Mouse (Mus musculus) v-Abl transformed pro-B cells (cell line): ENCODE data around the gene Dchs2.

Source experiments
- in situ Hi-C, 2 experiments: fragments of 400-800 bp; cut with MboI; formaldehyde crosslinking; loops; one replicate each; pipeline ENCODE4 v1.15.1; 2025; ENCODE audit not compliant: unreplicated experiment in 2 of 2

The Dchs2 gene

GRCm38 (mm10) chr3:83235061-83235460 lies 107.3 kb downstream of the Dchs2 start:
- in situ Hi-C loops = no loop called here

DNA sequence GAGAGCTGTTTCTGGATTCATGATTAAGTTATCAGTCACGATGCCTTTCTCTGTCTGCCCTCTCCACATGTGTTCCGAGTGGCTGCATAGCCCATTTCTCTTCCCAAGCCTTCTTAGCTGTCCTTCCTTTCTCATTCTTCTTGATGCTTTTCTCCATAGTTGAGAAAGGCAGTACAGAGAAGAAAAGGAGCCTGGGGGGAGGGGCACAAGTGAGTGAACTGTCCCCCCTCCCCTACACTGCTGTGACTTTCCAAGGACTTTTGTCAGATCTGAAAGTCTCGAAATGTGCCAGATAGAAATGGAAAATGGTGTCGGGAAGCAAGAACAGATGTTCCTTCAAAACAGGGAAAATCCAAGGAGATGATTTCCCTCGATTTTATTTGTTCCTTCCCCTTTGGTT lies 118.8 kb downstream of the Dchs2 start:
- in situ Hi-C loops = no loop called here

GRCm38 (mm10) chr3:83250001-83250545 lies 122.3 kb downstream of the Dchs2 start:
- in situ Hi-C loops = loop anchor here (25.0 kb wide), 3 partner anchors 513 to 1313 kb away; partner anchors contain the start of genes Ctso (in 1 of the 2) and Map9 (in 1 of the 2)

DNA sequence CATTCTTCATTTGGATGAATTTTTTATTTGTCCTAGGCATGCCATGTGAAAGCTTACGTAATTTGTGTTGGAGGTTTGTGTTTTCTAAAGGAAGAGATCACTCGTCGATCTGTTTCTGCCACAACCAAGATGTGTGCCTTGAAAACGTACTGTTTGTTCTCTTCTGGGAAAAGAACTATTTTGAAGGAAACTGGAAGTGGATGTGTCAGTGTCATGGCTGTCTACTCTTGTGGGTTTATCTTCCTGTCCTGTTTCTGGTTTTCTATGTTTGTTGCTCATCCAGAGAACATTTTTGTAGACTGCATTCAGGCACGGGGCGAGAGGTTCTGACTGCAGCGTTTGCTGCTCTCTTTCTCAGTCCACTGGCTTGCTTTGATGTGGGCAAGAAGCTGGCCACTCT lies 124.2 kb downstream of the Dchs2 start:
- in situ Hi-C loops = loop anchor here (25.0 kb wide), 3 partner anchors 515 to 1315 kb away; partner anchors contain the start of genes Ctso (in 1 of the 2) and Map9 (in 1 of the 2)

- in situ Hi-C loops = loop anchor here (25.0 kb wide), 3 partner anchors 522 to 1322 kb away; partner anchors contain the start of genes Ctso (in 1 of the 2) and Map9 (in 1 of the 2)
Observed at GRCm38 (mm10) chr3:83259421-83259820, 131.7 kb downstream of the Dchs2 start.

DNA sequence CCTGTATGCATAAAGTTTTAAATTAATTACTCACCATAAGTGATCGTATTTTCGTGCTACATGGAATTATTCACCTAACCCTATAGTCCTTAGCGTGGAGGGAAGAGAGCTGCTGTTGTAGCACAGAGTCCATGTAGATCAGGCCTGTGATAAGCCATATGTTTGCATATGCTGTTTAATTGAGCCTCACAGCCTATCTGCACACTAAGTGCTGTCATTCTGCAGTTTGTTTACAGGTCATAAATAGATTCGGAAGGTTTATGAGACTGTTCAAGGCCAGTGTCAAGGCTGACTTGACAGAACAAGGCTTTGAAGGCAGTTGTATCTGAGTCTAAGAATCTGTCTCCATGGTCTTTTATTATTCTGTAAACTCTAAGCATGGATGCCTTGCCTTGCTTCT lies 138.3 kb downstream of the Dchs2 start:
- in situ Hi-C loops = loop anchor here (10.0 to 25.0 kb wide), 4 partner anchors 51 to 1329 kb away; partner anchors contain the start of genes Ctso (in 1 of the 2) and Map9 (in 1 of the 2)

GRCm38 (mm10) chr3:83270228-83270627 lies 142.5 kb downstream of the Dchs2 start:
- in situ Hi-C loops = loop anchor here (5.0 to 25.0 kb wide), 5 partner anchors 158 to 1333 kb away; partner anchors contain the start of genes Ctso (in 1 of the 2) and Map9 (in 1 of the 2)

DNA sequence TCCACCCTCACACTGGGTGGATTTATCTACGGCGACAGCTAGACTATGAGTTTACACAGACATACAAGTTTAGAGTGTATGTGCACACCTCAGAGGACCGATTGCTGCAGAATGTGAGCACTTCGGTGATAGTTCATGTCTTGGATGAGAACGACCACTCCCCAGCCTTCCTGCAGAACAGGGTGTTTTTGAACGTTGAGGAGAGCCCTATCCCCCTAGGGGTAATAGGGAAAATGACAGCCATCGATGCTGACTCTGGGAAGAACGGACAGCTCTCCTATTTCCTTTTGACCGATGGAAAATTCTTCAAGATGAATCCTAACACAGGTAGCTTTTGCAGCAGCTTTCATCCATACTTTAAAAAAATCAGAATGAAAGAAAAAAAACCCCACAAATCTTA lies 143.2 kb downstream of the Dchs2 start:
- in situ Hi-C loops = loop anchor here (5.0 to 25.0 kb wide), 5 partner anchors 159 to 1334 kb away; partner anchors contain the start of genes Ctso (in 1 of the 2) and Map9 (in 1 of the 2)

DNA sequence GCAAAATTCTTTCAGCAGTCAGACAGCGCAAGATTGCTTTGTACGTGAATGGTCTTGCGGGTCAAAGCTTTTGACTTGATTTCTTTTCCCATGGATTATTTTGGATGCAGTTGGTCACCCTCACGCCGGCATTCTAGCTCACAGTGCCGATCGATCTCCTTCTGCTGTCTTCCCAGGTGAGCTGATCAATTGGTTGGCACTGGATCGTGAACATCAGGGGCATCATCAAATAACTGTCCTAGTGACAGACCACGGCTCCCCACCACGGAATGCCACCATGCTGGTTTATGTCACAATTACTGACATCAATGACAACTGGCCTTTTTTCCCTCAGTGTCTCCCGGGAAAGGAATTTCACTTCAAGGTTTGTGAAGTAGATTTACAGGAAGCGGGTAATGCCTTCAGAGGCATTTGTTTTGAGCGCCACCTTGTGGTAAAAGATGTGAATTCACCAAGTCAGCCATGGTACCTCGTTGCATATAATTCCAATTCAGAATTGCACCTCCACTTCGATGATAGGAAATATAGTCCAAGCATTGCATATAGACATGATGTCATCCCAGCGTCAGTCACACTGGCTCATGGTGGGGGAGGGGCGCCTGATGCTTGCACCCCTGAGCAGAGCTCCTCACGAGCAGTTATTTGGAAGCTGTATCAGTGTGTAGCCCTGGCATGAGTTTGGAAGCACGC lies 146.0 kb downstream of the Dchs2 start:
- in situ Hi-C loops = loop anchor here (5.0 to 25.0 kb wide), 5 partner anchors 161 to 1336 kb away; partner anchors contain the start of genes Ctso (in 1 of the 2) and Map9 (in 1 of the 2)

DNA sequence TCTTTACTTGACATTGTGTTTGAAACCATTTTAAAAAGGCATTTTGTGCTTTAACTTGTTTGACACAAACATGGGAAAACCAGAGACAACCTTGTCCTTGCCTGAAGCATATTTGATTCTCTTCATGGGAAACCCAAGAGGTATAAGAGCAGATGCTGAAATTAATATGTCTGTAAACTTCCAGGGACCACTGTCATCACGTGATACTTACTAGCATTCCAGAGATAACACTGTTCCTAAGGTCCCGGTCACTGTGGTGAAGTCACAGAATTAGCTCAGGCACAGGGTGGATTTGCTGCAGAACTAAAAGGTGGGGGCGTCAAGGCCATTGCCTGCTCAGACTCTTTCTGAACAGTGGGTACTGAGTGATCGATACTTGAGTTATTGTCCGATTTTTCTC lies 148.0 kb downstream of the Dchs2 start:
- in situ Hi-C loops = loop anchor here in 1 of 2 experiments (5.0 to 25.0 kb wide), 3 partner anchors 168 to 1262 kb away; no protein-coding TSS in a partner anchor

DNA sequence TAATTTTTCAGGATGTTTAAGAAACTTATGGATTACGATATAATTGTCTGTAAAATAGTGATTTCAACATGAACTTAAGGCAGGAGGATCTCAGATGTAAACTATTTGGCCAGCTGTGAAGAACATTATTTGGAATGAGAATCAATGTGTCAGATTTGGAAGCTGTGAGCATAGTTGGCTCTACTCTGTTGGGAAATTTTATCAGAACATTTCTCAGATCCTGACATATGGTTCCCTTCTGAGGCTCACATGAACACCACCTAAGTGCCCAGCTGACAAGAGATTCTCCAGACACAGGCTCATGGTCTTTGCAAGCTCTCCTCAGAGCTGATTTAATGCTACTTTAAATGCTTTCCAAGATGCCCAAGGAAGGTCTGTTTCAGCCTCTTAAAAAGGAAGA lies 156.1 kb downstream of the Dchs2 start:
- in situ Hi-C loops = loop anchor here in 1 of 2 experiments (5.0 to 25.0 kb wide), 4 partner anchors 287 to 1253 kb away; no protein-coding TSS in a partner anchor

- in situ Hi-C loops = loop anchor here in 1 of 2 experiments (10.0 to 25.0 kb wide), 3 partner anchors 950 to 1250 kb away; no protein-coding TSS in a partner anchor
Observed at GRCm38 (mm10) chr3:83286975-83287405, 159.2 kb downstream of the Dchs2 start.

GRCm38 (mm10) chr3:83288118-83288840 lies 160.5 kb downstream of the Dchs2 start:
- in situ Hi-C loops = loop anchor here in 1 of 2 experiments (10.0 to 25.0 kb wide), 3 partner anchors 951 to 1249 kb away; no protein-coding TSS in a partner anchor

DNA sequence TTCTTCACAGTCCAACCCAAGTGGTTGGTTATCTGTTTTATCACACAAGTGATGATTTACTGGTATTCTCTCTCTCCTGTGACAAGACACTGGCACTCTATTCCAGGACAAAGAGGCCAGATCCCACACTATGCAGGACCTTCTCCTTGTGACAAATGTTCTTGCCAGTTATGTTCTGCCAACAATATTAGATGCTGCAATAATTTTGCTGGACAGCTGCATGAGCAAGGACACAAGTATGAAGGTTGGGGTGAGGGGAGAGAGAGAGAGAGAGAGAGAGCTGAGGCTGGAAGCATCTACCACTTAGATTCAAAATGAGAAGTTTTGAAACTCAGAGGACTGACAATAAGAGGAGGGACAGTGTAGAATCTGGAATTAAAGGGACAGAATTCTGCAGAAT lies 162.7 kb downstream of the Dchs2 start:
- in situ Hi-C loops = loop anchor here in 1 of 2 experiments (25.0 kb wide), 2 partner anchors 953 to 1247 kb away; no protein-coding TSS in a partner anchor

- in situ Hi-C loops = loop anchor here in 1 of 2 experiments (25.0 kb wide), 2 partner anchors 954 to 1246 kb away; no protein-coding TSS in a partner anchor
Observed at GRCm38 (mm10) chr3:83290953-83291352, 163.2 kb downstream of the Dchs2 start.

GRCm38 (mm10) chr3:83299783-83300382 lies 172.1 kb downstream of the Dchs2 start:
- in situ Hi-C loops = loop anchor here in 1 of 2 experiments (25.0 kb wide), 3 partner anchors 462 to 1237 kb away; partner anchors contain the start of gene Sfrp2

DNA sequence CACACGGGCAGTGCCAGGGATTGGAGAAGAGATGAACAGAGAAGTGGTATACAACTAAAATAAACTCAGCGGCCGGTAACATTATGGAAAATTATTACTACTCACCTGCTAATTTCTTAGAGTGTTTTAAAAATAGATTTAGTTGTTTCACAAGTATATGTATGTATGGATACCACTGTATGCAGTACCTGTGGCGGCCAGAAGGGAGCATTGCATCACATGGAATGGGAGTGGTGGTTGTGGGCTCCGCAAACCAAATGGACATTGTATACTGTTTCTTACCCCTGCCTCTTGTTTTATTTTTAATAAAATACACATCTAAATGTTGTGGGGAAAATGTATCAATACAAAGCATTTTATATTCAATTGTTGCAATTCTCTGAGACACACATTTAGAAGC lies 176.1 kb downstream of the Dchs2 start:
- in situ Hi-C loops = loop anchor here in 1 of 2 experiments (25.0 kb wide), 1 partner anchor 458 kb away; the partner anchor contains the start of gene Sfrp2

GRCm38 (mm10) chr3:83345928-83346327 lies 218.2 kb downstream of the Dchs2 start:
- in situ Hi-C loops = no loop called here

GRCm38 (mm10) chr3:83368500-83369068 lies 240.8 kb downstream of the Dchs2 start:
- in situ Hi-C loops = no loop called here
